Mouse (Mus musculus) adrenal gland, postnatal 36 days (tissue): Measurements from ENCODE around the gene Dlx2. TPM values are rescaled to one million over a fixed set of nuclear protein-coding genes. Genes with fewer than 3 reads are reported as not detected.

Experiments used
- DNase-seq, 2 experiments: peaks; one replicate each; pipeline ENCODE4 v3.0.0; 2021; ENCODE audit warnings: mixed read lengths in 1 of 2
- total RNA-seq, 2 experiments: library from RNA; stranded (reverse); gene quantifications; 2 replicates each; pipeline ENCODE4 v1.2.3; 2021

Dlx2 gene
- total RNA-seq, 2 experiments from 2014 or later, result 0.16 TPM; not detected in 1

GRCm38 (mm10) chr2:71511209-71511608, 35.3 kb downstream of the Dlx2 start:
- no peak for DNase-seq

- DNase-seq, result no peak
Observed at GRCm38 (mm10) chr2:71504852-71505251, 41.7 kb downstream of the Dlx2 start.

- DNase-seq, result peak; percentile 14 to 20
Observed at GRCm38 (mm10) chr2:71499276-71500230, 47.0 kb downstream of the Dlx2 start.

DNA sequence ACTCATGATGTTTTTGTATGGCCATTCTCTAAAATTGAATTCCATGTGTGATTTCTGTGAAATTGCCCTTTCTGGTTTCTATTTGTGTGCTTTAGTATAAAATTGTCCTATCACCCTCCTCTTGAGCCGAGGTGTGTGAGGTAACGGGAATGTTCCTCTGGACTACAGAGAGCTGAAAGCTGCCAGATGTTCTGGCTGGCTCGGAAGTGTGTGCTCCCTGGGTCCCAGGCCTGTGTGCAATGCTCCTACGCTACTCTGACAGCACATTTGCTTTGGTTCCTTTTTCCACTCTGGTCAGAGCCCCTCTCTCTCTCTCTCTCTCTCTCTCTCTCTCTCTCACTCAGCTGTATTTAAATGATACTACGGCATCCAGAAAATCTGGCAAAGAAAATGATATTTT, 49.4 kb downstream of the Dlx2 start:
- no peak for DNase-seq

DNA sequence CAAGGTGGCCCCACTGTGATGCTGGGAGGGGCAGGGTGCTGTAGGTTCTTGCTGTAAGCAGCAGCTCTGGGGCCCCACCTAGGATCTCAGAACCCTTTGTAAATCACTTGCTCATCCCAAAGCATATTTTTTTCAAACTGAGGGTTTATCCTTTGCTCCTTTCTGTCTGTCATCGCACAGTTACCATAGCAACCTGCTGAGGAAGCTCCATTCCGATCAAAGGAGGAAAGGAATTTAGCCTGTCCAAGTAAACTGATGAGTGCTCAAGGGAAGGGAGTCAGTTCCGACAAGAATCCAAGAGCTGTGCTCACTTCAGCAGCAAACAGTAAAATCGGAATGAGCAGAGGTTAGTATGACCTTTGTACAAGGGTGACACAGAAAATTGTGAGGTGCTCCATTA, 51.6 kb downstream of the Dlx2 start:
- DNase-seq, result no peak

- no peak for DNase-seq
Observed at GRCm38 (mm10) chr2:71494503-71494902, 52.1 kb downstream of the Dlx2 start.

Other genes starting within 250 kb of the Dlx2 start
- 100 to 1,000 TPM in 1 of 2 experiments, 10 to 100 TPM in 1; 53.6 to 106 TPM for gene Slc25a12, start 179.0 kb downstream of the Dlx2 start, total RNA-seq
- gene Hat1, start 157.8 kb downstream of the Dlx2 start, total RNA-seq, result 10 to 100 TPM; 30.7 to 35.8 TPM
- gene Metap1d, start 93.5 kb downstream of the Dlx2 start, total RNA-seq, result 10 to 100 TPM; 27.5 to 30.6 TPM
- gene Dlx1, start 18.6 kb downstream of the Dlx2 start, total RNA-seq, result under 1 TPM; 0.23 to 0.43 TPM
- 100 to 1,000 TPM; 156 to 185 TPM for gene Itga6, start 198.9 kb upstream of the Dlx2 start, total RNA-seq